Mouse (Mus musculus): ENCODE data around the gene Ino80d. TPM values are rescaled to one million over a fixed set of nuclear protein-coding genes. Genes with fewer than 3 reads are reported as not detected.

Ino80d gene
- polyA plus RNA-seq, 1 experiment, result 14.7 TPM

DNA sequence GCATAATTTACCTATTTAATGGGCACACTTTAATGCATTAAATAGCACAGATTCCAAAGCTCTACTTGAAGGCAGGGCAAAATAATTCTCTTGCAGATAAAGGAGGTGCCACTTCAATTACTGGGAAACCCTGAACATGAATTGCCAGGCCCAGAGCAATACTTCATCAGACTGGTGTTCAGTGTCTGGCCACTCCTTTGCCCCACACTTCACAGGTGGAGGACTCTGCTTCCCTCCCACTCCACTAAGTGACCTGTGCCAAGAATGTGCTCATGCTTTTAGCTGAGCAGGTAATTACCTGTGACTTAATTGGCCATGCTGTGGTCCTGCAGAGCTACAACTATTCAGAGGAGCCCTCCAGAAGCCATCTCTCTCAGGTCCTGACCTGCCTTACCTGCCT, 166.7 kb downstream of the Ino80d start:
- TF ChIP-seq CTCF (IDR thresholded peaks at IDR 0.05; ENCODE audit: insufficient read depth, low read length) (no peak), POLR2A (IDR thresholded peaks at IDR 0.05; ENCODE audit: borderline replicate concordance, extremely low read depth, low read depth, low read length) (no peak)
- peak; percentile 64 for DNase-seq
- H3K4me1 ChIP-seq (ENCODE audit: control insufficient read depth, insufficient read depth, low read length), result peaks cover 3% of the 10 kb centered on the region; the same call in 1 of the 2 replicates
- no peak overlapping the region for H3K4me3 ChIP-seq (replicated peaks; ENCODE audit: extremely low read depth, low read depth, low read length)

- DNase-seq, result no peak
- TF ChIP-seq CTCF (IDR thresholded peaks at IDR 0.05; ENCODE audit: insufficient read depth, low read length), result no peak
- TF ChIP-seq POLR2A (IDR thresholded peaks at IDR 0.05; ENCODE audit: borderline replicate concordance, extremely low read depth, low read depth, low read length), result no peak
- Histone ChIP-seq H3K4me1 (ENCODE audit: control insufficient read depth, insufficient read depth, low read length) (peaks cover 3% of the 10 kb centered on the region; the same call in 1 of the 2 replicates), H3K4me3 (replicated peaks; ENCODE audit: extremely low read depth, low read depth, low read length) (no peak overlapping the region)
- WGBS, result 61% methylated on average over 5 of the region's 5 CpGs
Measured at GRCm38 (mm10) chr1:62946987-62947386, 167.5 kb downstream of the Ino80d start.

DNA sequence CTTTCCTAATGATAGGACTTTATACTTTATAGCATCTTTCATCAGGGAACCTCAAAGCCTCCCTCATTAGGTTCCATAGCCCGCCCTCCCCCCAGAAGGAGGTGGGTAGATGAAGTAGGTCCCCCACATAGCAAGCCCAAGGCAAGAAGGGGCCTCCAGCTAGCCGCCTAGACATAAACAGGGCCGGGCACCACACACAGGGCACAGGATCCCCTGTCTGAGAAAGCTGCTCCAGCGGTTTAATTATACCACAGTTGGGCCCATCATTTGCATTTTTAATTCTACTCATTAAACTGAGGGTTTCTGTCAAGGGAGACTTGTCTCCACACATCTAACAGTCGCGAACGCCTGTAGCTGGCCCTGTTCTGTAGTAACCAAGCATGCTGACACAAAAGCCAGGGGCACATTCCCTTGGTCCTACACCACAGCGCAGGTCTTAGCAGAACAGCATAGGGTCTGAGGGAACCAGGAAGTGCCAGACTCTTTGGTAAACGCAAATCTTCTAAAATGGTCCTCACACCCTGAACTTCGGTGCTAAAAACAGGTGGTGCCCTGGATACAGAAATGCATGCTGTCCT, 179.6 kb downstream of the Ino80d start:
- 87% methylated on average over 10 of the region's 10 CpGs for whole genome bisulfite sequencing
- TF ChIP-seq POLR2A (IDR thresholded peaks at IDR 0.05; ENCODE audit: borderline replicate concordance, extremely low read depth, low read depth, low read length), result no peak
- no peak for TF ChIP-seq CTCF (IDR thresholded peaks at IDR 0.05; ENCODE audit: insufficient read depth, low read length)
- H3K4me3 ChIP-seq (replicated peaks; ENCODE audit: extremely low read depth, low read depth, low read length), result no peak overlapping the region
- no peaks in the 10 kb centered on the region for H3K4me1 ChIP-seq (ENCODE audit: control insufficient read depth, insufficient read depth, low read length)
- no peak for DNase-seq

- WGBS, result 57% methylated on average over 9 of the region's 9 CpGs
- TF ChIP-seq POLR2A (IDR thresholded peaks at IDR 0.05; ENCODE audit: borderline replicate concordance, extremely low read depth, low read depth, low read length) (no peak), CTCF (IDR thresholded peaks at IDR 0.05; ENCODE audit: insufficient read depth, low read length) (no peak)
- no peak overlapping the region for H3K4me3 ChIP-seq (replicated peaks; ENCODE audit: extremely low read depth, low read depth, low read length)
- peak; percentile 38 for DNase-seq
- H3K4me1 ChIP-seq (ENCODE audit: control insufficient read depth, insufficient read depth, low read length), result no peaks in the 10 kb centered on the region
Measured at GRCm38 (mm10) chr1:62934100-62934513, 180.4 kb downstream of the Ino80d start.

- Histone ChIP-seq H3K4me1 (ENCODE audit: control insufficient read depth, insufficient read depth, low read length) (no peaks in the 10 kb centered on the region), H3K4me3 (replicated peaks; ENCODE audit: extremely low read depth, low read depth, low read length) (no peak overlapping the region)
- no peak for TF ChIP-seq CTCF (IDR thresholded peaks at IDR 0.05; ENCODE audit: insufficient read depth, low read length)
- no peak for TF ChIP-seq POLR2A (IDR thresholded peaks at IDR 0.05; ENCODE audit: borderline replicate concordance, extremely low read depth, low read depth, low read length)
- no peak for DNase-seq
- WGBS, result 68% methylated on average over 15 of the region's 15 CpGs
Measured at GRCm38 (mm10) chr1:62933288-62934099, 181.0 kb downstream of the Ino80d start.

DNA sequence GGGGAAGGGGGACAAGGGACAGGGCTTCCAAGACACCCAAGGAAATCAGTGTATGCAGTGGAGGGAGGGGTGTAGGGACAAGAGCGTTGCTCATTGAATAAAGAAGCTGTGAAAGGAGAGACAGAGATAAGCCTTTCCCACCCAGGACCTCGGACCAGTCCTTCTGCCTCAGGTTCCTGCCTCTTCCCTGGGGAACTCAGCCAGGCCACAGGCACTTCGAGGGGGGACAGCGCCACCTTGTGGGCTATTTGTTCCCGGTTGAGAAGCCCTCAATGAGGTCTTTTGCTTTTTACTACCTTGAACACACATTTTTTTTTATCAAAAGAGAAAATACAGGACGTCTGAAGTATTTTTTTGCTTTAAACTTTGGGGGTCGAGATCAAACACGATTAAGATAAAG, 185.0 kb downstream of the Ino80d start:
- WGBS, result 6% methylated on average over 8 of the region's 8 CpGs
- H3K4me1 ChIP-seq (ENCODE audit: control insufficient read depth, insufficient read depth, low read length), result no peaks in the 10 kb centered on the region

DNA sequence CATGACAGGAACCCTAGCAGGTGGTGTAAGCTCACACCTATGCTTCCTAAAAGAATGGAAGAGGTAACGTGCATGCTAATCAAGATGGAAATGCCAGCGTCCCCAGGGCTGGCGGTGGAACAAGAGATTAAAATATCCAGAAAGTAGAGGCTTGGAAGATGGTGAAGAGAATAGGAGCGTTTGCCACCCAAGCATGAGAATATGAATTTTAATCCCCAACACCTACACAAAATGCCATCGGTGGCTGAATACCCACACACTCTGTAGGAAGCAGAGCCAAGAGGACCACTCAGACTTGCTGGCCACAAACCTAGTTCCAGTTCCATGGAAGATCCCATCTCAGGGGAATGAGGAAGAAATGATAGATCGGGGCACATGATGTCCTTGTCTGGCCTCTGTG, 195.2 kb downstream of the Ino80d start:
- no peak for DNase-seq
- 92% methylated on average over 6 of the region's 6 CpGs for WGBS

More for the DNA sequence above, 185.0 kb downstream of the Ino80d start:
- TF ChIP-seq CTCF (IDR thresholded peaks at IDR 0.05; ENCODE audit: insufficient read depth, low read length) (peak; percentile 68), POLR2A (IDR thresholded peaks at IDR 0.05; ENCODE audit: borderline replicate concordance, extremely low read depth, low read depth, low read length) (no peak)
- peak; percentile 82 for DNase-seq
- no peak overlapping the region for H3K4me3 ChIP-seq (replicated peaks; ENCODE audit: extremely low read depth, low read depth, low read length)

DNA sequence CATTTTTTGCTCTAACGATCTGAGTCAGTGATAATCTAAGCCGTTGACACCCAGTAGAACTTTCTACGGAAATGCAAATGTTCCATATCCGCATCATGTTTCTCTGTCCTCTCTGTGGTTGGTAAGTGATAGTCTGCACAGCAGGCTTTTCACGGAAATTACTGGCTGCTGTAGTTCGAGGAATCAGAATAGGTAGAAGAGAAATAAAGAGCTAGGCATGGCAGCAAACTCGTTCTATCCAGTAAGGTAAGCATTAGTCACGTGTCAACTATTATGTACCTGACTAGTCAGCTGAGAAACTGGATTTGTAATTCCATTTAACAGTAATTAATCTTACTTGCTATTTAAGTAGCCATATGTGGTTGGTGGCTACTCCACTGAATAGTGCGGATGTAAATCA, 197.9 kb downstream of the Ino80d start:
- Histone ChIP-seq H3K4me1 (ENCODE audit: control insufficient read depth, insufficient read depth, low read length) (no peaks in the 10 kb centered on the region), H3K4me3 (replicated peaks; ENCODE audit: extremely low read depth, low read depth, low read length) (no peak overlapping the region)
- DNase-seq, result no peak
- no peak for TF ChIP-seq POLR2A (IDR thresholded peaks at IDR 0.05; ENCODE audit: borderline replicate concordance, extremely low read depth, low read depth, low read length)
- no peak for TF ChIP-seq CTCF (IDR thresholded peaks at IDR 0.05; ENCODE audit: insufficient read depth, low read length)
- 88% methylated on average over 9 of the region's 9 CpGs for WGBS

More for the DNA sequence above, 195.2 kb downstream of the Ino80d start:
- no peak overlapping the region for H3K4me3 ChIP-seq (replicated peaks; ENCODE audit: extremely low read depth, low read depth, low read length)
- no peaks in the 10 kb centered on the region for H3K4me1 ChIP-seq (ENCODE audit: control insufficient read depth, insufficient read depth, low read length)
- TF ChIP-seq POLR2A (IDR thresholded peaks at IDR 0.05; ENCODE audit: borderline replicate concordance, extremely low read depth, low read depth, low read length) (no peak), CTCF (IDR thresholded peaks at IDR 0.05; ENCODE audit: insufficient read depth, low read length) (no peak)

DNA sequence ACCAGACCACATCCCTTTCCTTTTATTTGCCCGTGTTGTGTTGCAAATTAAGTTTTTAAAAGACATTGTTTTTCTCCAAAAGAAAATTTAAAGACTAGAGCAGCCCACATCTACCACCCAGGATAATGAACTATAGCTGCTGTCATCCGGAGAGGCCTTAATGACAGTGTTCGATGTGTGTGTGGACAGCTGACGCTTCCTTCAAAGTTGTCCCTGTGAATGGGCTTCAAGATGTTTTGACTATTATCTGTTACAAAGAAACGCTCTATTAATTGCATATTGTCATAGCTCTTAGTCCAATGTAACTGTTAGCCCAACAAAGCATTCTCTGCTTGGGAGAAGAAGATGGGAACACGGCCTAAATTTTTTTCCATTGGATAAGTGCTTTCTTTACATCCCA, 200.0 kb downstream of the Ino80d start:
- H3K4me3 ChIP-seq (replicated peaks; ENCODE audit: extremely low read depth, low read depth, low read length), result no peak overlapping the region
- TF ChIP-seq CTCF (IDR thresholded peaks at IDR 0.05; ENCODE audit: insufficient read depth, low read length) (no peak), POLR2A (IDR thresholded peaks at IDR 0.05; ENCODE audit: borderline replicate concordance, extremely low read depth, low read depth, low read length) (no peak)
- 77% methylated on average over 6 of the region's 6 CpGs for WGBS
- no peak for DNase-seq
- no peaks in the 10 kb centered on the region for H3K4me1 ChIP-seq (ENCODE audit: control insufficient read depth, insufficient read depth, low read length)

- TF ChIP-seq POLR2A (IDR thresholded peaks at IDR 0.05; ENCODE audit: borderline replicate concordance, extremely low read depth, low read depth, low read length) (no peak), CTCF (IDR thresholded peaks at IDR 0.05; ENCODE audit: insufficient read depth, low read length) (no peak)
- WGBS, result 74% methylated on average over 7 of the region's 7 CpGs
- no peak overlapping the region for H3K4me3 ChIP-seq (replicated peaks; ENCODE audit: extremely low read depth, low read depth, low read length)
- no peaks in the 10 kb centered on the region for H3K4me1 ChIP-seq (ENCODE audit: control insufficient read depth, insufficient read depth, low read length)
- DNase-seq, result no peak
Measured at GRCm38 (mm10) chr1:62911426-62911825, 203.0 kb downstream of the Ino80d start.

All from lung, adult 2 months (tissue).